ENCODE assay signal across 8 mouse cellular contexts in genomic region chr5:137645652-137646091, GRCm38 (mm10). TPM values are rescaled to one million over a fixed set of nuclear protein-coding genes. Genes with fewer than 3 reads are reported as not detected.
DNase-seq lines count a peak whose midpoint lies in the region; ATAC-seq and TF ChIP-seq lines count a peak whose summit lies in the region.

TSS of gene Irs3 (minus strand) at chr5:137645714.

- TF ChIP-seq POLR2A in small intestine, adult 2 months (IDR thresholded peaks at IDR 0.05; ENCODE audit: low read depth, low read length) = no peak

- intact Hi-C loops in left cerebral cortex, postnatal 25 days (cut with DNase I) = loop anchor here (5.0 kb wide), 1 partner anchor 133 kb away; no protein-coding TSS in a partner anchor

- no peak for TF ChIP-seq EP300 in liver, postnatal 0 days (IDR thresholded peaks at IDR 0.05; ENCODE audit: low read depth)

- no peak for ATAC-seq in forebrain, embryonic 11.5 days (replicated peaks; ENCODE audit: low FRiP score)
- no peak for ATAC-seq in intestine, embryonic 15.5 days
- peak; percentile 64 for ATAC-seq in liver, postnatal 0 days

- peaks cover 27% of the 10 kb centered on the region for H3K27me3 ChIP-seq in forebrain, embryonic 11.5 days (ENCODE audit: control insufficient read depth, insufficient read depth, low read length)
- peaks cover 22% of the 10 kb centered on the region for H3K27me3 ChIP-seq in intestine, embryonic 15.5 days (replicated peaks)
- peaks cover 20% of the 10 kb centered on the region for H3K27me3 ChIP-seq in liver, postnatal 0 days (ENCODE audit: insufficient read depth, low read length)
- no peaks in the 10 kb centered on the region for H3K27me3 ChIP-seq in small intestine, adult 2 months (ENCODE audit: control insufficient read depth, insufficient read depth, low read length)

- no peaks in the 10 kb centered on the region for H3K9me3 ChIP-seq in forebrain, embryonic 11.5 days (ENCODE audit: control insufficient read depth, low read length)
- H3K9me3 ChIP-seq in intestine, embryonic 15.5 days = no peaks in the 10 kb centered on the region
- no peaks in the 10 kb centered on the region for H3K9me3 ChIP-seq in liver, postnatal 0 days (ENCODE audit: low read length)

- H3K4me3 ChIP-seq in forebrain, embryonic 11.5 days (ENCODE audit: low read depth, low read length) = peak within 1 kb of the TSS; percentile 11
- H3K4me3 ChIP-seq in intestine, embryonic 15.5 days (replicated peaks) = peak within 1 kb of the TSS; percentile 33
- H3K4me3 ChIP-seq in liver, postnatal 0 days (ENCODE audit: low read depth, low read length) = peak within 1 kb of the TSS; percentile 34
- peak within 1 kb of the TSS; percentile 57 for H3K4me3 ChIP-seq in small intestine, adult 2 months (ENCODE audit: low read depth, low read length)

- DNase-seq in heart, adult 18-20 months = peak; percentile 66 to 70
- no peak for DNase-seq in heart, postnatal 4 days
- no peak for DNase-seq in forebrain, embryonic 11.5 days (ENCODE audit: low spot score)
- DNase-seq in liver, postnatal 0 days = peak; percentile 54
- DNase-seq in left cerebral cortex, postnatal 25 days (ENCODE audit: low spot score in 2 of 2) = no peak
- no peak for DNase-seq in frontal cortex, postnatal 10 days (ENCODE audit: low spot score in 2 of 2)

- H3K9ac ChIP-seq in forebrain, embryonic 11.5 days (ENCODE audit: low read length) = peak within 1 kb of the TSS; percentile 27; the same call in 1 of the 2 replicates
- H3K9ac ChIP-seq in intestine, embryonic 15.5 days = no peak within 1 kb of the TSS; the same call in 1 of the 2 replicates
- peak within 1 kb of the TSS; percentile 38 for H3K9ac ChIP-seq in liver, postnatal 0 days (replicated peaks)

- 12% methylated on average over 11 of the region's 11 CpGs for WGBS in forebrain, embryonic 11.5 days
- 30% methylated on average over 11 of the region's 11 CpGs for WGBS in intestine, embryonic 15.5 days
- WGBS in liver, postnatal 0 days (ENCODE audit: insufficient replicate concordance) = 19% methylated on average over 11 of the region's 11 CpGs
- WGBS in small intestine, adult 2 months = 68% methylated on average over 11 of the region's 11 CpGs

- H3K36me3 ChIP-seq in forebrain, embryonic 11.5 days (ENCODE audit: control insufficient read depth, insufficient read depth, low read length) = peaks cover 4% of the 10 kb centered on the region
- peaks cover 13% of the 10 kb centered on the region; the same call in 1 of the 2 replicates for H3K36me3 ChIP-seq in intestine, embryonic 15.5 days
- H3K36me3 ChIP-seq in liver, postnatal 0 days (replicated peaks; ENCODE audit: insufficient read depth, low read length) = peaks cover 12% of the 10 kb centered on the region
- peaks cover 18% of the 10 kb centered on the region for H3K36me3 ChIP-seq in small intestine, adult 2 months (ENCODE audit: control insufficient read depth, insufficient read depth, low read length)

- peaks cover 8% of the 10 kb centered on the region; the same call in 1 of the 2 replicates for H3K4me1 ChIP-seq in forebrain, embryonic 11.5 days (replicated peaks; ENCODE audit: control insufficient read depth, insufficient read depth, low read length)
- H3K4me1 ChIP-seq in intestine, embryonic 15.5 days (replicated peaks) = peaks cover 39% of the 10 kb centered on the region
- H3K4me1 ChIP-seq in liver, postnatal 0 days (ENCODE audit: insufficient read depth) = peaks cover 18% of the 10 kb centered on the region
- H3K4me1 ChIP-seq in small intestine, adult 2 months (ENCODE audit: control insufficient read depth, insufficient read depth, insufficient read length, low read length) = peaks cover 6% of the 10 kb centered on the region

- TF ChIP-seq CTCF in liver, postnatal 0 days (IDR thresholded peaks at IDR 0.05; ENCODE audit: low read depth) = no peak
- TF ChIP-seq CTCF in small intestine, adult 2 months (IDR thresholded peaks at IDR 0.05; ENCODE audit: extremely low read depth, insufficient read length, insufficient replicate concordance, low read depth, low read length) = no peak

- peak within 1 kb of the TSS; percentile 40 for H3K4me2 ChIP-seq in forebrain, embryonic 11.5 days (ENCODE audit: low read depth, low read length, severe bottlenecking)
- H3K4me2 ChIP-seq in intestine, embryonic 15.5 days (replicated peaks) = peak within 1 kb of the TSS; percentile 65
- peak within 1 kb of the TSS; percentile 72 for H3K4me2 ChIP-seq in liver, postnatal 0 days (ENCODE audit: low read depth, low read length)

- H3K27ac ChIP-seq in forebrain, embryonic 11.5 days (ENCODE audit: low read depth, low read length) = no peak within 1 kb of the TSS
- no peak within 1 kb of the TSS for H3K27ac ChIP-seq in intestine, embryonic 15.5 days
- no peak within 1 kb of the TSS for H3K27ac ChIP-seq in liver, postnatal 0 days (ENCODE audit: low read depth)
- no peak within 1 kb of the TSS for H3K27ac ChIP-seq in small intestine, adult 2 months (ENCODE audit: insufficient read depth, low read depth, low read length)

RNA-seq across cellular contexts. Expression of gene Irs3, which starts in this region (rescaled TPM):
- total RNA-seq in heart, adult 18-20 months (2021) = 1 to 10 TPM in 1 of 2 experiments, under 1 TPM in 1; 0.87 to 1.5 TPM
- total RNA-seq in heart, postnatal 4 days (2021) = not detected
- polyA plus RNA-seq in forebrain, embryonic 11.5 days (2014; fragmentation: Nextera tagmentation; extraction: Ambion mirVana) = 0.25 TPM in 1 of 2 replicates, not detected in the other
- polyA plus RNA-seq in intestine, embryonic 15.5 days (2015; fragmentation: Nextera tagmentation; extraction: Ambion mirVana) = 0.13 and 0.18 TPM in 2 replicates
- polyA plus RNA-seq in liver, postnatal 0 days (2015; fragmentation: Nextera tagmentation; extraction: Ambion mirVana) = 0.11 TPM in 1 of 2 replicates, not detected in the other
- polyA plus RNA-seq in small intestine, adult 2 months (2012; rRNA removed) = 0.35 and 0.43 TPM in 2 replicates
- under 1 TPM in 1 of 2 experiments, not detected in 1; 0.32 TPM for total RNA-seq in left cerebral cortex, postnatal 25 days (2021)

Comparison
In these comparisons a context has a peak if more than half of its experiments do, and no peak if none do; other contexts are left out.
1. DNase-seq: peak in heart, adult 18-20 months (2 of 2); none in heart, postnatal 4 days (single experiment), forebrain, embryonic 11.5 days (single experiment), left cerebral cortex, postnatal 25 days (0 of 2) and frontal cortex, postnatal 10 days (0 of 2).
2. Peak in DNase-seq, ATAC-seq, H3K4me3 ChIP-seq, H3K9ac ChIP-seq and H3K4me2 ChIP-seq in liver, postnatal 0 days; RNA of the gene not detected or under 1 TPM.
3. Peak in every context shown above with its lines, with median percentiles within 50 percentile points of each other: H3K4me2 ChIP-seq and H3K4me3 ChIP-seq.